Mouse (Mus musculus) mouse trophoblast stem cell (cell line): ENCODE results near the gene R3hdm2.

Source experiments
- in situ Hi-C, 2 experiments: fragments of 300-500 bp; cut with MseI, MboI; formaldehyde crosslinking; loops; 2 replicates in 1 of 2; 3 replicates in 1 of 2; pipeline ENCODE4 v1.15.1; 2025

R3hdm2 gene

GRCm38 (mm10) chr10:127422047-127422446 lies 41.9 kb downstream of the R3hdm2 start:
- in situ Hi-C loops, result no loop called here

- in situ Hi-C loops, result no loop called here
Observed at GRCm38 (mm10) chr10:127425794-127426193, 45.7 kb downstream of the R3hdm2 start.

- in situ Hi-C loops, result no loop called here
Observed at GRCm38 (mm10) chr10:127426670-127427069, 46.5 kb downstream of the R3hdm2 start.

- in situ Hi-C loops, result no loop called here
Observed at GRCm38 (mm10) chr10:127427107-127427506, 47.0 kb downstream of the R3hdm2 start.

GRCm38 (mm10) chr10:127427987-127428386 lies 47.9 kb downstream of the R3hdm2 start:
- in situ Hi-C loops, result no loop called here

DNA sequence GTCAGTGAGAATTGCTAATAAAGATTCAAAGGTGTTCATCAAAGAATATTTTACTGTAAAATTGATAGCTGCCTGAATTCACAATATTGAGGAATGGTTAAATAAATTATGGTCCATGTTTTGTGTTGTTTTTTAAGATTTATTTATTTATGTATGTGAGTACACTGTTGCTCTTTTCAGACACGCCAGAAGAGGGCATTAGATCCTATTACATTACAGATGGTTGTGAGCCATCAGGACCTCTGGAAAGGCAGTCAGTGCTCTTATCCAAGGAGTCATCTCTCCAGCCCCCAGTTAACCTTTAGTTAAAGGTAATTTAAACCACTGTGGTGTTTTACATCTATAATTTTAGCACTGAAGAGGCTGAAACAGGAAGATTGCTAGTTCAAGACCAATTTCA lies 49.4 kb downstream of the R3hdm2 start:
- in situ Hi-C loops, result no loop called here

- in situ Hi-C loops, result no loop called here
Observed at GRCm38 (mm10) chr10:127432466-127432865, 52.3 kb downstream of the R3hdm2 start.

DNA sequence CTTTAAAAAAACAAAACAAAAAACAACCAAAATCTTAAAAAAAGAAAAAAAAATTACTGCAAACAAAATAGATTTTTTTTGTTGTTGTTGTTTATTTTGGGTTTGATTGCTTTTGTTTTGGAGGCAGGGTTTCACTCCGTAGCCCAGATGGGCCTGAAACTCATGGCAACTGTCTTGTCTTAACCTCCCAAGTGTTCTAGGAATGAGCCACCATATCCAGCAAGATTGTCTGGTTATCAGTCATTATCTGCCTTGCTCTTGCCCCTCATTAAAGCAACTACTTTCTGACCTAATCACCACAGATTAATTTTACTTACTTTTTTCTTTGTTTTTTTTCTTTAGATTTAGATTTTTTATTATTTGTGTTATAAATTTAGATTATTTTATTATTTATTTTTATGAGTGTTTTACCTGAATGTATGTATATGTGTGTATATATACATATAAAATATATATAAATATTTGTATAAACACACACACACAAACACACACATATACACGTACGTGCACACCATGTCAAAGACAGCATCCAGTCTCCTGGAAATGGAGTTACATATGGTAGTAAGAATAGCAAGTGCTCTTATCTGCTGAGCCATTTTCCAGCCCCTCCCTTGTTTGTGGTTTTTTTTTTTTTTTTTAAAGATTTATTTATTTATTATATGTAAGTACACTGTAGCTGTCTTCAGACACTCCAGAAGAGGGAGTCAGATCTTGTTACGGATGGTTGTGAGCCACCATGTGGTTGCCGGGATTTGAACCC lies 57.4 kb downstream of the R3hdm2 start:
- in situ Hi-C loops, result no loop called here

DNA sequence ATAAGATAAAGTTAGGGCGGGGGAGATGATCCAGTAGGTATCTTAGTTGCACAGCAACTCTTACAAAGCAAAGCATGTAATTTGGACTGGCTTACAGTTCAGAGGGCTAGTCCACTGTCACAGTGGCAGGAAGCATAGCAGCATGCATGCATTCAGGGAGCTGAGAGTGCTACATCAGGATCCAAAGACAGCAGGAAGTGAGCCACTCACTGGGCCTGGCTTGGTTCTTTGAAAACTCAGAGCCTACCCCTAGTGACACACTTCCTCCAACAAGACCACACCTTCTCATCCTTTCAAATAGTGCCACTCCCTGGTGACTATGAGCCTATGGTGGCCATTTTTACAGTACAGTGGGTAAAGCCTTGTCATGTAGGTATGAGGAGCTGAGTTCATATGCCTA lies 73.6 kb downstream of the R3hdm2 start:
- in situ Hi-C loops, result no loop called here

DNA sequence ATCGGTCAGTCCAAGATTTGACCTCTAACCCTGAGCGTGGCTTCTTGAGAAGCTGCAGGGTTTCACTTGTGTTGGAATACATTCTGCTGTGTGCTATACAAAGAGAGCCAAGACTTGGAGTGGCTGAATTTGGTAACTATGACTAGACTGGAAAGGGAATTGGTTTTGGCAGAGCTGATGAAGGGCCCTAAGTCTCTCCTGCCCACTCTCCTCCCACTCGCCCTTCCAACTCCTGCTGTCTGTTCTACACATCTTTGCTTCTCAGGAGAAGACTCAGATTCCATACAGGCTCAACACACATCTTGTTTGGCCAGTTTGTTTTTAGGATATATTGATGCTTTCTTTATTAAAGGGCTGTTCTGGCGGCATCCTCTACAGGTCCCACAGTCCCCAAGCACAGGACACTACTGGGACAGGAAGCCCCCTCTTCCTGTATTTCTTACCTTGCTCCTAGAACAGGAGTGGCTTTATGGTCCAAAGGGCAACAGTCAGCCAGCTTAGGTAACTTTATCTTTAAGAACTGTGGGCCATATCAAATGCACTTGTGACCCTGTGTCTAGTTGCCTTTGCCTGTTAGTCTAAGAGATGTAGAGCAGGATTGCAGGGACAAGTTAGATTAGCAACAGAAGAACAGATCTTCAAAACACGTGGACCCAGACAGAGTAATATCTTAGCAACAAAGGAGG lies 82.4 kb downstream of the R3hdm2 start:
- in situ Hi-C loops, result no loop called here

DNA sequence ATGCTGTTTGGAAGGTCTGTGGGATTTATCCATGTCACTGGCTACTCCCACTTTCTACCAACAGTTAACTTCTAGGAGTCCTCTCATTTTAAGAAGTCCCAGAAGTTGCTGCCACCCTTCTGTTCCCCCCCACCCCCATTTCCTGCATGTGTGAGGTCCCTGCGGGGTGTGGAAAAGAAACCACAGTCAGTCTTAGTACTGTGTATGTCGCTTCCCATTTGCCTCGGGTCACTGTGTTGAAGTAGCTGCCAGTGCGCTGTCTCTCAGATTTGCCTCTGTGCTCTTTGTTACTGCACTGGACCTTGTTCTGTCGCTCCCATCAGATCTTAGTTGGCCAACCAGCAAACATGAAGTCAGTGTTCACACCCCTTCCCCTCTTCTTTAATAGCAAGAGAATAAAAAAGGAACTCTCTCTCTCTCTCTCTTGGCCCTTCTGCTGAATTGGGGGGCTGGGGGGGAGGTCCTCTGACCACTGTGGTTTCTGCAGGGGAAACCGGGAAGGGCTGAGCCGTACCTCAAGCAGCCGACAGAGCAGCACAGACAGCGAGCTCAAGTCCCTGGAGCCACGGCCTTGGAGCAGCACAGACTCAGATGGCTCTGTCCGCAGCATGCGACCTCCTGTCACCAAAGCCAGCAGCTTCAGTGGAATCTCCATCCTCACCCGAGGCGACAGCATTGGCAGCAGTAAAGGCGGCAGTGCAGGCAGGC lies 91.3 kb downstream of the R3hdm2 start:
- in situ Hi-C loops, result no loop called here

- in situ Hi-C loops, result no loop called here
Observed at GRCm38 (mm10) chr10:127472722-127473121, 92.6 kb downstream of the R3hdm2 start.

GRCm38 (mm10) chr10:127475175-127475574 lies 95.0 kb downstream of the R3hdm2 start:
- in situ Hi-C loops, result no loop called here

DNA sequence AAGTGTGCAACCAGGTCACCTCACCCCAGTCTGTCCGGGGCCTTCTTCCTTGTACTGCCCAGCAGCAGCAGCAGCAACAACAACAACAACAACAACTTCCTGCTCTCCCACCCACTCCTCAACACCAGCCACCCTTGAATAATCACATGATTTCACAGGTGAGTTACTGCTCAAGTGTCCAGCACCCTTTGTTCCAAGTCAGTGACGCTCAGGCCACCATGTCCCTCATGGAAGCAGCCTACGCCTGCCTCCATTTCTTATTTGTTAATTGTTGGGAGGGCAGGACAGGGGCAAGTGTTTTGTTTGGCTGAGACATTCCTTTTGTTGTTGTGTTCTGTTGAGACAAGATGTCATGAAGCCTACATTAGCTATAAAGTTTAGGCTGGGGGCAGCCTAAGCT lies 96.4 kb downstream of the R3hdm2 start:
- in situ Hi-C loops, result no loop called here

DNA sequence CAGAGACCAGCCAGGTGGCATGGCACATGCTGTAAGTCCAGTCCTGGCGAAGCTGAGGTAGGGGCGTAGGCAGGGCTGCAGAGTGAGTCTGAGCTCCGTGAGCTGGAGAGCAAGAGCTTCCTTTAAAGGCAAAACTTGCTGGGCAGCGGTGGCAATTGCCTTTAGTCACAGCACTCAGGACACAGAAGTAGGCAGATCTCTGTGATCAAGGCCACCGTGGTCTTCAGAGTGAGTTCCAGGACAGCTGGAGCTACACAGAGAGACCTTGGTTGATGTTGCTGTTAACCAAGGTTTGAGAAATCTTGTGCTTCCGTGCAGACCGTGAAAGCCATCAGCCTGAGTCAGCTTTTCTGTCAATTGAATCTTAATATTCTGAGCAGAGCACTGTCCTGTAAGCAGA lies 97.2 kb downstream of the R3hdm2 start:
- in situ Hi-C loops, result no loop called here

GRCm38 (mm10) chr10:127479131-127479530 lies 99.0 kb downstream of the R3hdm2 start:
- in situ Hi-C loops, result no loop called here

- in situ Hi-C loops, result no loop called here
Observed at GRCm38 (mm10) chr10:127480833-127481813, 101.0 kb downstream of the R3hdm2 start.

DNA sequence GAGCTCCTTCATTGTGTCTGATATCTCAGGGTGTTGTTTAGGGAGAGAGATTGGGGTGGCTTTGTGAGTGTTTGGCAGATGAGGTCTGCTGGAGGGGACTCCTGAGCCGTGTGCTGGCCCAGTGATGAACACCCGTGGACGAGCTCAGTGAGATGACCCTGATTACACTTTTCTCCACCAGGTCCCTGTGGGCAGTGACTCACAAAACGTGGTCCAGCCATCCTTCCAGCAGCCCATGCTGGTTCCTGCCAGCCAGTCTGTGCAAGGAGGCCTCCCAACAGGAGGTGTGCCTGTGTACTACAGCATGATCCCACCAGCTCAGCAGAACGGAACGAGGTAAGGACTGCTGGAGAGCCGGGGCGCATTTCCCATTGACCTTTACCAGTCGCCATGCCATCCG lies 105.1 kb downstream of the R3hdm2 start:
- in situ Hi-C loops, result no loop called here

DNA sequence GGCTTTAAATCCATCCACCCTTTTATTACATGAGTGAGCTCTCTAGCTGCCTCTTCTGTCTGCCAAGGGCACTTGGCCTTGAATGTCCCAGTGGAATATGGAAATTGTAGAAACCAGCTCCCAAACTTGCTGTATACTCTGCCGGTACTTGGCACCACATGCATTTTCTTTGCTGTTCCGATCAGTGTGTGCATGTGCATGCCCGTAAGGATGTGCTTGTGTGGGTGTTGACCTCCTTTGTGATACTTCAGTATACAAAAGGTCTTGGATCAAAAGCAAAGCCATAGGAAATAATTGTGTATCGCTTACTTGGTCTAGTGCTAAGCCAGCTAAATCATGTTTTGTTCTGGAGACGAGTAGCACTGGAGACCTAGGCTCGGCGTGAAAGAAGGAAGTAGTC lies 108.7 kb downstream of the R3hdm2 start:
- in situ Hi-C loops, result no loop called here

GRCm38 (mm10) chr10:127490160-127491127 lies 110.3 kb downstream of the R3hdm2 start:
- in situ Hi-C loops, result no loop called here
